Mouse (Mus musculus) heart, adult 18-20 months (tissue): ENCODE measurements around the gene Abcf3. TPM values are rescaled to one million over a fixed set of nuclear protein-coding genes. Genes with fewer than 3 reads are reported as not detected.

Experiments
- microRNA-seq, 2 experiments: library from miRNA; unstranded; fragments of <30 nt; microRNA quantifications; one replicate each; pipeline ENCODE4 v1.2.0; 2022
- total RNA-seq, 2 experiments: library from RNA; stranded (reverse); gene quantifications; 2 replicates each; pipeline ENCODE4 v1.2.3; 2021

Abcf3 gene
- total RNA-seq, 2 experiments from 2014 or later: 61.7 to 70.2 TPM

Small RNAs within 50 kb of the gene (microRNA-seq; reads per million reads assigned to microRNA genes)
- gene Mir1224: 2.2 to 2.3 reads per million in 2 experiments

Other genes starting within 250 kb of the Abcf3 start
- 10 to 100 TPM; 84.3 to 91.6 TPM for gene Parl, start 246.2 kb upstream of the Abcf3 start, total RNA-seq
- under 1 TPM; 0.32 to 0.85 TPM for gene Cyp2ab1, start 223.2 kb upstream of the Abcf3 start, total RNA-seq
- gene Abcc5, start 122.2 kb upstream of the Abcf3 start, total RNA-seq: 10 to 100 TPM; 20.7 to 24.0 TPM
- gene Eif2b5, start 49.8 kb upstream of the Abcf3 start, total RNA-seq: 10 to 100 TPM; 55.1 to 60.2 TPM
- gene Dvl3, start 31.6 kb upstream of the Abcf3 start, total RNA-seq: 10 to 100 TPM; 47.2 to 48.0 TPM
- gene Ap2m1, start 13.1 kb upstream of the Abcf3 start, total RNA-seq: 100 to 1,000 TPM; 184 to 195 TPM
- under 1 TPM in 1 of 2 experiments, not detected in 1; 0.18 TPM for gene Vwa5b2, start 40.9 kb downstream of the Abcf3 start, total RNA-seq
- 1 to 10 TPM; 6.6 to 9.1 TPM for gene Eef1akmt4, start 63.0 kb downstream of the Abcf3 start, total RNA-seq
- gene Gm49333, start 63.0 kb downstream of the Abcf3 start, total RNA-seq: not detected
- 10 to 100 TPM in 1 of 2 experiments, 1 to 10 TPM in 1; 8.8 to 11.4 TPM for gene Alg3, start 63.2 kb downstream of the Abcf3 start, total RNA-seq
- 1 to 10 TPM; 1.3 to 1.6 TPM for gene Camk2n2, start 72.7 kb downstream of the Abcf3 start, total RNA-seq
- under 1 TPM; 0.49 to 0.72 TPM for gene Ece2, start 81.3 kb downstream of the Abcf3 start, total RNA-seq
- 100 to 1,000 TPM; 208 to 217 TPM for gene Psmd2, start 103.1 kb downstream of the Abcf3 start, total RNA-seq
- gene Eif4g1, start 119.7 kb downstream of the Abcf3 start, total RNA-seq: 100 to 1,000 TPM; 403 to 412 TPM
- gene Fam131a, start 144.7 kb downstream of the Abcf3 start, total RNA-seq: 10 to 100 TPM; 19.8 to 31.3 TPM
- 10 to 100 TPM; 11.0 to 13.1 TPM for gene Polr2h, start 169.1 kb downstream of the Abcf3 start, total RNA-seq
- gene Clcn2, start 169.2 kb downstream of the Abcf3 start, total RNA-seq: 1 to 10 TPM; 1.2 to 1.6 TPM
- gene Chrd, start 184.6 kb downstream of the Abcf3 start, total RNA-seq: 1 to 10 TPM; 1.7 to 2.0 TPM
- gene Thpo, start 185.9 kb downstream of the Abcf3 start, total RNA-seq: under 1 TPM in 1 of 2 experiments, not detected in 1; 0.18 TPM